Mouse (Mus musculus): ENCODE results near the gene Tigd3.
"Not testable (repeated sequence)": the region's sequence is repeated elsewhere in the genome, so short reads cannot be mapped to it uniquely, and the experiment has no call there.

Gene Tigd3

DNA sequence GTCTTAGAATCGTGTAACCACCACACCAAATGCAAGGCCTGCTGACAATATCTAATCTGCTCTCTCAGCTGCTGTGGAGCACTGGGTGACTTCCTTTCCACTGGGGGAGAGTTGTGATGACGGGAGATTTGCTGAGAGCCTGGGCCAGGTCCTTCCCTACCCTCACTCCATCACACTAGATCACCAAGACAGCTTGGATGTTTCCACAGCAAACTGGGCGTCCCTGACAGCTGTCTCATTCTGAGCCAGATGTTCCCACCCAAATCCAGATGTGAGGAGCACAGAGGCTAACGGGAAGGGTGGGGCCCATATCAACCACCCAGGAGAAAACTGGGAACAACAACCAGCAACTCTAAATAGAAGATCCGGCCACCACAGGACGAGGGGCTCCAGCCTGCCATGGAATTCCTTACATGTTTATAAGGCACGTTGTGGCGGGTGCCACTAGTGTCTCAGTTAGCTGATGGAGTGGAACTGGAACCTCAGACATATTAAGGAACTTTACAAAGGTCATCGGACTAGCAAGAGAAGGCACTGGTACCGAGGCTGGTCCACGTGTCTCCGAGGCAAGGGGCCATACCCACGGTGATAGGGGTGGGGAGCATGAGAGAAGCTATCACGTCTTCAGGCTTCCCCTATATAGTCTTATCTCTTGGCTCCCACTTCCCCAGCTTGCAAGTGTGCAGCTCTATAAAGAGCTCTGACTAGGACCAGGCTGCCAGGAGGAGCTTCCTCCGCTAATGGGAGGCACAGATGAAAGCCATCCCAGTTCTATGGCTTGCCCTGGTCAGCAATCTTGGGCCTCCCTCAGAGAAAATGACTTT lies 28.4 kb upstream of the Tigd3 start:
- no peak for DNase-seq (ENCODE audit: low spot score)

DNA sequence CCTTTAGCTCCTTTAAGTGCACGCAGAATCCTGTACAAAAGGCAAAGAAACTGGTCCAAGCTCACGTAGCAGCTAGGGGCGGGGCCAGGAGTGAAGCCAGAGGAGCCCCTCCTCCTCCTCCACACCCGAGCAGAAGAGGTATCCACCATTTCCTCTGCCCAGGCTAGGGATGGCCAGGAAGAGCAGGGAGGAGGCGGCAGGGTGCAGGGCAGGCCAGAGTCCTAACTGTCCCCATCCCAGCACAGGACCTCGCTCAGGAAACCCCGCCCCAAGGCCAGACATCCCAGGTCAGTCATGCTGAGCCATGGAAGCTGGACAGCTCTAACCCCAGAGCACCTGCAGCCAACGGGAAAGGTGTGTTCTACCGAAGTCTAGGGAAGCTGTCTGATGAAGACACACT lies 27.8 kb upstream of the Tigd3 start:
- DNase-seq (ENCODE audit: low spot score), result no peak

DNA sequence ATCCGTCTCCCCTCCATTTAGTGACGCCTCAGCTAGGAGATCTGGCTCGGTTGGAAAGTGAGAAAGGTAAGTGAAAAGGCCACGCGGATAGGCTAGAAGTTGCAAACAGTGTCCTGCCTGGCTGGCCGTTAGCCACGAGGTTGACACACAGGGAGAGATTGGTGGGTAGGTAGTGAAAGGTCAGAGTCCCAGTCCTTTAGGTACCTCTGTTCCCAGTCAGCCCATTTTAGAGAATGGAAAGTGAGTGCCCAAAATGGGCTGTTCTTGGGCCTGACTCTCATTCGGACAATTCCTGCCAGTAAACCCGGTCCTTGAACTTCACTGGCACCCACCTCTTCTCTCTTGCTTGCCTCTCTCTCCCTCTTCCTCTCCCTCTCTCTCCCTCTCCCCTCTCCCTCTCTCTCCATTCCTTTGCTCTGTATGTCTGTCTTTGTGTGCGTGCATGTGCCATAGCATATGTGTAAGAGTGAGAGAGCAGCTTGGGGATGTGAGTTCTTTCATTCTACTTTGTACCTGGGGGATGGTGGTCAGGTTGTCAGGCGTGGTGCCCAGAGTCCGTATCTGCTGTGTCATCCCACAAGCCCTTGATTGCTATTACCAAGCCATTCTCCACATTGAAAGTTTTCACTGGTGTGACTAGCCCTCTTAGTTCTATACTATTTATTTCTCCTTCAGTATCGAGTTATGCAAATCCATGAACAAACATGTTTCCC lies 19.2 kb upstream of the Tigd3 start, which contains the start of gene Dpf2:
Gene Dpf2 (minus strand): TSS at position 4 of the 713 bp plus-strand sequence.
- no peak for DNase-seq (ENCODE audit: low spot score)

DNA sequence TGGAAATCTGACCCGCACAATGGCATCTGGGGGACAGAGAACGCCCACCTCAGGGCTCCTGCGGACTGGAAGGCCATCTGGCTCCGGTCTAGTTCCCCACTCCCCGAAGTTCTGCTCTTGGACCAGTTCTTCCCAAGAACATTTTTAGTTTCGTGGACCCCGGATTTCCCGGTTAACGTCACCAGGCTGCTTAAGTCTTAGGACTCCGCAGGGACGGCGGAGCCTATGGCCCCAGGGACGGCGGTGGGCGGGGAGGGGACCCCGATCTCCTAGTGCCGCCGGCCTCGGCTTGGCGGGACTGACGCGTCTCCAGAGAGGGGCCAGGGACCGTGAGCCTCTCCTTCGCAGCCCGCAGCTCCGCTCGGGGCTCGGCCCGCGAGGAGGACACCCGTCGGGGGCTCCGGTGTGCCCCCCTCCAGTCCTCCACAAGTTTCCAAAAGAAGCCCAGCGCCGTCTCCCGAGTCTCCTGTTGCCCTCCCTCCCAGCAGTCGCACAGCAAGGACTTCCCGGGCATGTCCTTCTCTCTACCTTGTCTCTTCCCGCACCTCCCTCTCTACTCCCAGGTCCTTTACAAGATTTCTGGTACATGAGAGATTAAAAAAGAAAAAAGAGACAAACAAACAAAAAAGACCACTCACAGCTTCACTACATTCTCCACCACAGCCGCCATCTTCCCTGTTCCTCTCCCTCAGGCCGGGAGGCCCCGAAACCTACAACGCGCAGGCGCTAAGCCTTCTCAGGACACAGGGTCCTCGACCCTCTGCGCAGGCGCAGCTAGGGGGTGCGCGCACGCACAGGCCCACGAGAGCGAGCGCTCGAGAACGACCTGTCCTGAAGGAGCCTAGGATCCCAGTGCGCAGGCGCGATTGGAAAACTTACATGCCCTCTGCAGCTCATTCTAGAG lies 18.4 kb upstream of the Tigd3 start:
- DNase-seq (ENCODE audit: low spot score), result peak; percentile 99

DNA sequence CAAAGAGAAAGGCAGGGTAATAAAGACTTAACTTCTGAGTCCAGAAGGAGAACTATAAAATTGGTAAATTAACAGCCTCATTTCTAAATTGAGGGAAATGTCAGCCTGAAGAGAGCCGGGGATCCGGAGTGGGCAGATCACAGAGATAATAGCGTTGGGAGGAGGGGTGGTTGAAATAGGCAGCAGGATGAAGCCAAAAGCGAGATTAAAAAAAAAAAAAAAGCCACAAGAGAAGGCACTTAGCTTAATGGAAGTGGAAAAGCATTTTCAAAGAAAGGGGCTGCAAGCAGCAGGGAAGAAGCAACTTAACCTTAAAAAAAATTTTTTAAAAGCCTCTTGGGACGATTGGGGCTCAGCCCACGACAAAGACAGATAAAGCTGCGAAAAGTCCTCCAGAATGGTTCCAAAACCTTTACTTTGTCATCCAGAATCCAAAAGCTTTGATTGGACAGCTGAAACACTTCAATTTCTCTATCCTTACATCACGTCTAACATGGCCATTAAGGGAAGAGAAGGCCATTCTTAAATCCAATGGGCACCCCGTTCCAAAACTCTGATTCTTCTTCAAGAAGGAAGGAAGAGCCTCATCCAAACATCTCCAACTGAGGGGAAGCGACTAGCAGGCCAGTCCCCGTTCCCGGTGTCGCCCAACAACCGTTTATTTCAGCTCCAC lies 17.6 kb upstream of the Tigd3 start:
- DNase-seq (ENCODE audit: low spot score), result no peak

DNA sequence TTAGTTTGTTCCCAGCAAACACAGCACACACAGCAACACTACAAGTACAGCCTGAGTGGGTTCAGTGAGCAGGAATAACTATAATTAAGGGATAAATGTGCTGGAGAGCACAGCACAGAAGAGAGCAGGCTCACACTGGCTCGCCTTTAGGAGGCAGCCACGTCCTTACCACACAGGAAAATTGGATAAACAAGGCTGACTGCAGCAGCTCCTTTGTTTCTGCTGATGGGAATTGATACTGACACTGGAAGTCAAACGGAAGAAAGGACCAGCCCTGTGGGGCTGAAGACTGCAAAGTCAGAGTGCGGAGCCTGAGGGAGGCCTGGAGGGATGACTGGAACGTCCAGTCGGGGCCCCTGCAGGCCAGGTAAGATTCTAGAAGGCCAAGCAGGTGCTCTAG lies 16.3 kb upstream of the Tigd3 start:
- DNase-seq (ENCODE audit: low spot score), result no peak

DNA sequence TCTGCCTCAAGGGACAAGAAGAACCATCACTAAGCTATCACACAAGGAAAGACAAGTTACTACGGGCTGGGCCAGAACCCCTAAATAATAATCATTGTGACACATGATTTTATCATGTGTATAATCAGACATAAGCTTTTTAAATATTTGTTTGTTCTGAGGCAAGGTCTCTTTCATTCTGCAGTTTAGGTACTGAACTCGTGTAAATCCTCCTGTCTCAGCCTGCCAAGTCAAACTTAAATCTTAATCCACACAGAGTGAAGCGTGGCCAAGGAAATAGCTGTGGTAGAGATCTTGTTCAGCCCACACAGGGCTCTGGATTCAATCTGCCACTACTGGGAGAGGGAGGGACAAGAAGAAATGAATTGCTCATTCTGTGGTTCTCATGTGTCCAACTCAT lies 13.3 kb upstream of the Tigd3 start:
- no peak for DNase-seq (ENCODE audit: low spot score)

GRCm38 (mm10) chr19:5893282-5894001 lies 507 bp downstream of the Tigd3 start:
- no peak for DNase-seq (ENCODE audit: low spot score)

GRCm38 (mm10) chr19:5892735-5893134 lies 1.2 kb downstream of the Tigd3 start:
- DNase-seq (ENCODE audit: low spot score), result no peak

DNA sequence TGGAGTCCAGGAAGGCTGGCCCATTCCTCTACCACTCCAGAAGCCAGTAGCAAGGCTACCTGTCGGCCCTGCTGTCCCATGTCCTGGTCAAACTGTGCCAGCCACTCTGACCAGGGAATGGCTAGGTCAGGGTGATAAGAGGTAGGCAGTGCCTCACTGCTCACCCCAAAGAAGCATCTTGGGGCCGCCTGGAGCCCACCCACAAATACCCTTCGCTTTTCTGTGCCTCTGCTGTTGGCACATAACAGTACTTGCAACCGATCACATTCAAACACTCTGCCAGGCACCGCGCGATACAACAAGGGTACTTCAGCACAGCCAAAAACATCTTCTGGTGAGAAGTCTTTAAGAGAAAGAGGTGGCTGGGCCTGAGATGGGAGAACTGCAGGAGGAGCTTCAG lies 1.7 kb downstream of the Tigd3 start:
- DNase-seq (ENCODE audit: low spot score), result no peak

- DNase-seq (ENCODE audit: low spot score), result no peak
These were observed 2.3 kb downstream of the Tigd3 start for GRCm38 (mm10) chr19:5891521-5892258.

DNA sequence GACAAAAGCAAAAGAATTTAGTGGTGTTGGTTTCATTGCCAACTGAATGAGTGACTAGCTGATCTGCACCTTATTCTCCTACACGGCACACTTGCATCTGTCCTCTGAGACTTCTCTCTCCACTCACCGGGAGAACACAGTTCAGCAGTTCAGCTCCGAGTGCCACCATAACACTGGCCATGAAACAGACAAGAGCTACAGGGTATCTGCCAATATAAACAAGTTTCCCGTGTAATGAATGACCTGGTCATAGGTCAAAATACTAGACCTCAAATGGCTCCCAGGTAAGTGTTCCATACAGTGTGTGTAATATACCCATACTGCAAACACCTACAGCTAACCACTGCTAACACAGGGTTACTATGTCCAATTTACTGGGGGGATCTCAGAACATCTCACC lies 4.7 kb downstream of the Tigd3 start:
- no peak for DNase-seq (ENCODE audit: low spot score)

DNA sequence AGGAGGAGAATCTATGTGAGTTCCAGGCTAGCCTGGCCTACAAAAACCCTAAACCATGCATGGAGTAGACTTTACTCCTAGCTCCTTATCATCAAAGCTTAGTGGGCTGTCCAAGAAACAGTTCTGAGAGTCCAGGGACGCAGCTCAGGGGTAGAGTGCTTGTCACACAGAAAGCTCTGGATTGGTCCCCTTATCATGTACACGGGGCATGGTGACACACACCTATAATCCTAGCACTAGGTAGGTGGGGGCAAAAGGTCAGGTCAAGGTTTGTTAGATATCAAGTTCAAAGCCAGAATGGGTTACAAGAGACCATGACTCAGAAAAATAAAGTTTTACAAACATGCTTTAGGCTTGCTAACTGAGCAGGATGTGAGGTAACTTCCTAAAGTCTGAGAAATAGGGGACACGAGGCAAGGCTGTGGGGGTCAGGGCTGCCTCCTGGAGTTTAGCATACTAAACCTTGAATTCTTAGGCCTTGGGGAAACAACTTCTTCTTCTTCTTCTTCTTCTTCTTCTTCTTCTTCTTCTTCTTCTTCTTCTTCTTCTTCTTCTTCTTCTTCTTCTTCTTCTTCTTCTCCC lies 6.6 kb downstream of the Tigd3 start:
- no peak for DNase-seq (ENCODE audit: low spot score)

DNA sequence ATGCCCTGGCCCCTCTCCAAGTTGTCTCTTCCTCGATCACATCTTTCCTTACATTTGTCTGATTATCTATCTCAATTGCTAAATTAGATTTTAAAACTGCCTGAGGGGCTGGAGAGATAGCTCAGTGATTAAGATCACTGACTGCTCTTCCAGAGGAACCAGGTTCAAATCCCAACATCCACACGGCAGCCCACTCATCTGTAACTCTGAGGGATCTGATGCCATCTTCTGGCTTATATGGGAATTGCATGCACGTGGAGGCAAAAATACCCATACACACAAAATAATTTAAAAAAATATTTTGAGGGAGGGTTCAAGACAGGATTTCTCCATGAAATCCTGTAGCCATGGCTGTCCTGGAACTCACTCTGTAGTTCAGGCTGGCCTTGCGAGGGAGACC lies 8.1 kb downstream of the Tigd3 start:
- no peak for DNase-seq (ENCODE audit: low spot score)

- DNase-seq (ENCODE audit: low spot score), result no peak
These were observed 10.0 kb downstream of the Tigd3 start for GRCm38 (mm10) chr19:5883935-5884334.

DNA sequence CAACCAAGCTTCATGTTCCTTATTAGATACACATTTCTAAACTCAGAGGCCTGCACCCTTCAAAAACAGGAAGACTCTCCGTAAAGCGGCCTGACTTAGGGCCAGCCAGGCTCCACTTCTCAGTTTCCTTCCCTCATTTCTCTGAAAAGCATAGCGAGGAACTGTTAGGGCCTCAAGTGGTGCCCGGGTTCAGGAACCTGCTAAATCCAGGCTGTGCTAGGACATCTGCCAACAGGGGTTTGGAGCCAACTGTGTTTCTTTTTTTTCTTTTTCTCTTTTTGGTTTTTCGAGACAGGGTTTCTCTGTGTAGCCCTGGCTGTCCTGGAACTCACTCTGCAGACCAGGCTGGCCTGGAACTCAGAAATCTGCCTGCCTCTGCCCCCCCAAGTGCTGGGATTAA lies 11.9 kb downstream of the Tigd3 start:
- not testable (repeated sequence) for DNase-seq (ENCODE audit: low spot score)

GRCm38 (mm10) chr19:5881155-5881554 lies 12.8 kb downstream of the Tigd3 start:
- no peak for DNase-seq (ENCODE audit: low spot score)

GRCm38 (mm10) chr19:5879735-5880134 lies 14.2 kb downstream of the Tigd3 start:
- DNase-seq (ENCODE audit: low spot score), result no peak

DNA sequence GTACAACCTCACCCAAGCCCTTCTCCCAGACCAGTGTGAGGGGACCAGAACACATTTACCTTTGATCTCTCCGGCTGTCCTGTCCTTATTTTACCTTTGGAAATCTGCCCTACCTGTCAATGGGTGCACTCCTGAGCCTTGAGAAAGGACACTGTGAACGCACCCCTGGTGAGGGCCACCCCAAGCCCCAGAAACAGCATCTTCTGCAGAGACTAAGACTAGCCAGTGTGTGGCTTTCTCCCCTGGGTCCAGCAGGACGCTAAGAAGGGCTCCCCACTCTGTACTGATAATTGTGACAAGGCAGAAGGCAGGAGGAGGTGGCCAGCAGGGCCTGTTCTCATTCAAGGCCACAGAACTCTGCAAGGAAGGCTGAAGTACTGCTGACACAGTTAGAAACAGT lies 15.0 kb downstream of the Tigd3 start:
- DNase-seq (ENCODE audit: low spot score), result no peak

GRCm38 (mm10) chr19:5878362-5878722 lies 15.6 kb downstream of the Tigd3 start:
- DNase-seq (ENCODE audit: low spot score), result peak; percentile 66
